Mouse (Mus musculus) gastrocnemius, postnatal 10 days (tissue): Measurements from ENCODE around the gene Gsk3a. TPM values are rescaled to one million over a fixed set of nuclear protein-coding genes. Genes with fewer than 3 reads are reported as not detected.

Experiments used
- DNase-seq: peaks from one replicate; pipeline ENCODE4 v3.0.0; 2021; ENCODE audit warnings: mixed read lengths
- long read RNA-seq, 2 experiments: library from polyadenylated mRNA; stranded (forward); transcript quantifications; one replicate each; pipeline ENCODE4 v2.0.0; 2021
- total RNA-seq, 2 experiments: library from RNA; stranded (reverse); gene quantifications; 2 replicates each; pipeline ENCODE4 v1.2.3; 2021

Gsk3a gene
- total RNA-seq = 10 to 100 TPM; 51.1 to 60.2 TPM
- long read RNA-seq, experiment 1, transcript Gsk3a-201 (11 exons, 2,260 nt) = major isoform, 71 of 81 reads
- long read RNA-seq, experiment 1, partial matches to known transcripts = 0 of 81 reads
- long read RNA-seq, experiment 1, other reads (novel, unspliced or antisense) = 10 of 81 reads
- long read RNA-seq, experiment 2, transcript Gsk3a-201 (11 exons, 2,260 nt) = major isoform, 76 of 91 reads
- long read RNA-seq, experiment 2, partial matches to known transcripts = 2 of 91 reads
- long read RNA-seq, experiment 2, other reads (novel, unspliced or antisense) = 13 of 91 reads

DNA sequence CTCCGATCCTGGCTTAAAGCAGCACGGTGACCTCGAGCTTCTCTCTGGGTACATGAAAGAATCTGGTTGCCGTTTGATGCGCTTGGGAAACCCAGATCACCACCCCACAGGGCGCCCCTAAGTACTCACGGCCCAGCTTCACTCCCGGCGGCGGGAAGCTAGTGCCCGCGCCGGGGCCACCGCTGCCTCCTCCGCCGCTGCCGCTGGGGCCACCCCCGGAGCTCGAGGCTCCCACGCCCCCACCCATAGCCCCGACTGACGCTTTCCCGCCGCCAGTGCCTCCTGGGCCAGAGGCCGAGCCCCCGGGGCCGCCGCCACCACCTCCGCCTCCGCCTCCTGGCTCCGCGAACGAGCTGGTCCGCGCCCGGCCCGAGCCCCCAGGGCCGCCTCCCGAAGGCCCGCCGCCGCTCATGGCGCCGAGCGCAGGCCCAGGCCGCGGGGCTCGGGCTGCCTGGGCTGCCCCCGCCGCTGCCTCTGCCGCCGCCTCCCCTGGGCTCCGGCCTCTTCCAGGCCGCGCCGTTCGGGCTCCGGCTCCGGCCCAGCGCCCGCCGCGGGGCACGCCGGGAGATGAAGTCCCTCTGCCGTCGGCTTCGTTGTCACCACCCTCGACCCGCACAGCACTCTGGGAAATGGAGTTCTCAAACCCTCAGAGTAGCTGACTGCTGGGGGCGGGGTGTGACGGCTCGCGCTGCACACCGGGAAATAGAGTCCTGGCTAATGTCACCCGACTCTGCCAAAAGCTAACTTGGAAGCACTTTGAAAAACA, at the start of gene Gsk3a:
Gsk3a (minus strand) TSS at position 603 of the 766 bp plus-strand sequence.
- peak; percentile 95 for DNase-seq

- no peak for DNase-seq
Measured at GRCm38 (mm10) chr7:25286989-25287388, 49.3 kb upstream of the Gsk3a start.

GRCm38 (mm10) chr7:25285511-25286238, 48.0 kb upstream of the Gsk3a start:
- no peak for DNase-seq

DNA sequence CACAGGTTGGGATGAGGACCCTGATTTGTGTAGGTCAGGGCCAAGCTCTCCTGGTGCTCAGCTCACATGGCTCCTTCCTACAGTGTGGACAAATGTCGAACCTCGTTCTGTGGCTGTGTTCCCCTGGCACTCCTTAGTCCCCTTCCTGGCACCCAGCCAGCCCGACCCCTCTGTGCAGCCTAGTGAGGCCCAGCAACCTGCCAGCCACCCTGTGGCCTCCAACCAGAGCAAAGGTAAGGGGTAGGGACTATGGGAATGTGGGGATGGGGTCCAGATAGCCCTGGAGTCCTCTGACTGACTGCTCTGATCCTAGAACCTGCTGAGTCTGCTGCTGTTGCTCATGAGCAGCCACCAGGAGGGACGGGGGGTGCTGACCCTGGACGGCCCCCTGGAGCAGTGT, 47.1 kb upstream of the Gsk3a start:
- DNase-seq = no peak

- DNase-seq = no peak
Measured at GRCm38 (mm10) chr7:25284171-25284570, 46.5 kb upstream of the Gsk3a start.

- DNase-seq = no peak
Measured at GRCm38 (mm10) chr7:25283637-25284036, 46.0 kb upstream of the Gsk3a start.

DNA sequence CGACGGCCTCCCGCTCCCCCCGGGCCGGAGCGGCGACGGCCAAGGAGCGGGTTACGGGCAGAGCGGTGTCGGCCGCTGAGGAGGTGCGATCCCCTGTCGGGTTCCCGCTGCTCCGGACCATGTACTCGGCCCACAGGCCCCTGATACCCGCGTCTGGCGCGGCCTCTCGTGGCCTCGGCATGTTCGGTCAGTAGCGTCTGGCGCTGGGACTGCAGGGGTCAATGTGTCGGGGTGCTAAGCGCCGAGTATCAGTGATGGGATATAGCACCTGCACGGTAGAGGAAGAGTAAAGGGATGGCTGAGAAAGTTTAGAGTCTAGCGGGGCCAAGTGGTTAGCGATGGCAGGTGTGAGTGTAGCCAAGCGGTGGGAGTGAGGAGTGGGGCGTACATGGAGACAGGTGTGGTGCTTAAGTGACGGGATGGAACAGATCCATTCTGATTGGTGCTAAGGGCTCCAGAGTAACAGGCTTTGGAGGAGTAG, 45.1 kb upstream of the Gsk3a start:
- DNase-seq = no peak

DNA sequence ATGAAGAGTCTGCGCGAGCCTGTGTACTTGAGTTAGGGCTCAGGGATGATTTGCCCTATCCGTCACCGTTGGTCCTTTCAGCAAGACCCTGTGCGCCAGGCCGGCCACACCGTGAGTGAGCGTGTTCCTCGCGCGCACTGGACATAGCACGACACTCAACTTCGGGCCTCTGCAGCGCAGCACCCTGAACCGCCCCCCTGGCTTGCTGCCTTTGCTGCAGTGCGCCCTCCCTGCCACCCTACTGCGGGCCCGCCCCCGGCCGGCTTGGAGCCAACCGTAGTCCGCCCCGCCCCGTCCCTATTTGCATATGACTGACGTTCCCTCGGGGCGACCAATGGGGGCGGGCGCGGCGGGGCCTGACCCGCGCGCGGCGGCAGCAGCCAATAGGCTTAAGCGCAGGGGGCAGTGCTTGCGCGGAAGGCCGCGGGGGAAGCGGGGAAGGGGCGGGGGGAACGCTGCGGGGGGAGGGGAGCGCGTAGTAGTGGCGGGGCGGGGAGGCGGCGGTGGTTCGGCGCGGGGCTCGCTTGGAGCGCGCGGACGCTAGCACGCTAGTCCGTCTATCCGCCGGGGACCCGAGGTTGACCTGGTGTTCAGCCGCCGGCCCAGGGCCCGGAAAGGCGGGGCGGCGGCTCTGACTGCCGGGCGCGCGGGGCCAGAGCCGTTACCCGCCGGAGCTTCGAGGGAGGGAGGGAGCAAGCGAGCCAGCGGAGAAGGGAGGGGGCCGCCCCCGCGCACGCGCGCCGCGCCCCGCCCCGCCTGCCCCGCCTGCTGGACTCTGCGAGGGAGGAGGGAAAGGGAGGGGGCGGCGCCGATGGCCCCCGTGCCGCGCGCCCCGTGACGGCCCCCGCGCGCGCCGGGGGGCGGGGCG, 44.3 kb upstream of the Gsk3a start:
- peak; percentile 99 for DNase-seq

DNA sequence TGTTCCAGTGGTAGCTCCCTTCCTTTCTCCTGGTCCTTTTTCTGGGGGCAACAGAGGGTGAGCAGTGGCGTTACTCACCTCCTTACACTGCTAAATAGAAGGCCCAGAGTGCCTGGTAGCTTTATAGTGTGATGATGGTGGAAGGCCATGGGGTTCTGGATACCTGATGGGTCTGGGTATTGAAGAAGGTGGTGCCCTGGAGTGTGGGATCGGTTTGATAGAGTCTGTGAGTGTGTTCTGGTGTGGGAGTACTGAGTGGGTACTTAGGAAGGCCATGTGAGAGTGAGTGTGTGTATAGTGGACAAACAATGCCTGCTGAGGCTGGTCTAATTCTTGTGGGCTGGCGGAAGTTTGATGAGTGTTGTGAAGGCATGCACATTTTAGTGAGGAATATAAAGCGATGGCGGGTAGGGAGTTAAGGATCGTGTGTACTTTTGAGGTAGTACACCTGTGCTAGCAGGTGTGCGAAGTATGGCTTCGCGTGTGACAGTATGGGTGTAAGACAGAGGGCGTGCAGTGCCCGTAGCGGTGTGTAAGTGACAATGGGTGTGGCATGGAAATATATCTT, 43.6 kb upstream of the Gsk3a start:
- DNase-seq = no peak

GRCm38 (mm10) chr7:25279861-25280791, 42.5 kb upstream of the Gsk3a start:
- peak; percentile 59 for DNase-seq

DNA sequence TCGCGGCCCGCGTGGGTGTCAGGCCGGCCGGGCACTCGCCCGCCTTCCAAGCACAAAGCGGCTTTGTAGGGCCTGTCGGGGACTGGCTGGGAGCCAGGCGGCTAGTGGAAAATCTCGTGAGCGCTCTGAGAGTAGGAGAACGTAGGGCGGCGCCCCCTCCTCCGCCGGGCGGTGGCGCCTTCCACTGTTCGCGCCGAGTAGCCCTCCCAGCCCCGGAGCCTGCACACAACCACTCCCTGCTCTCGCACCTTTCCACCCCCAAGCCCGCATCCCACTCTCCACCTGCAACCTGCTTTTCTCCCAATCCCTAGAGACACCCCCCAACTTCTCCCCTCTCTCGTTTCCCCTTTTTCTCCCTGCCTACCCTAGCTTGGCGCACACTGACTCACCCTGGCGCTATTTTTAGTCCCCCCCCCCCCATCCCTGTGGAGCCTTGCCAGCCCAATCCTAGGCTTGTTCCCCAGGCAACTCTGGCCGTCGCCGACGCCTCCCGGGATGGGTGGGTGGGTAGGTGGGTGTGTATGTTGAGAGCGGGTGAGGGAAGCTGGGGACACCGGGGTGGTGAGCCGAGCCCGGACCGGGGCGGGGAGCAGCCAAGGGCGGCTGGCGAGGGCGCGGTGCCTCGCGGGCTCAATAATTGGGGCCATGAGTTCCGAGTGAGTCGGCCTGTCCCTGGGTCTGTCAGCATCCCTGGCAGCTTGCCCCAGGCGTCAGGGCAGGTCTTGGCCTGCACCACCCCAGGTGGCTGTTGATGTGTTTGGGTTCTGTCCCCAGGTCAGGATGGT, 41.6 kb upstream of the Gsk3a start:
- peak; percentile 88 for DNase-seq

DNA sequence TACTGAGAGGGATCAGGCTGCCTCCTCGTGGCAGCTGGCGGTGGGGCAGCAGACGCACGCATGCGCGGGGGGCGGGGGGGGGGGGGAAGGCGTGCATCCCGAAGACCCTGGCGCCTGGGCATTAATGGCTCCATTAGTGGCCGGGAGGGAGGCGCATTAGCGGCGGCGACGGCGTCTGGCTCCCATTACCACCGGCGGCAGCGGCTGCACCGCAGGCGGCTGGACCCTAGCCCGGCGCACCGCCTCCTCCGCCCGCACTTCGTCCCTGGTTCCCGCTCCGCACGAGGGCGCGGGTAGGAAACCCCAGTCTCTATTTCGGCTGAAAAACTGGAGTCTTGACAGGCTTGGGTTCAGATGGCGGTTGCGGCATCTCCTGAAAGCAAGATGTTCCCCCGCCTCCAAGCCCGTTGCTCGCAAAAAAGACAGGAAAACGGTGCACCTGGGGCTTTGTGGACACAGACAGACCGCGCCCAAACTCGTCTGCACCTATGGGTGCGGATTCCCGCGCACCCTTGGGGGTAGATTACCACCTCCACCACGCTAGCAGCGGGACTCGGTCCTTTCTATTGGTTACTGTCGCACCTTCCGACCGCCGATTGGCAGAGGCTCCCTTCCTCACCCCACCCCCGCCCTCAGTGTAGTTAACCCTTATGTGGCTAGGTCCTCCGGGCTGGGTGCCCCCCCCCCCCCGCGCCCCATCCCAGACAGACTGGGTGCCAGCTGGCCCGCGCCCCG, 40.9 kb upstream of the Gsk3a start:
- peak; percentile 70 for DNase-seq

DNA sequence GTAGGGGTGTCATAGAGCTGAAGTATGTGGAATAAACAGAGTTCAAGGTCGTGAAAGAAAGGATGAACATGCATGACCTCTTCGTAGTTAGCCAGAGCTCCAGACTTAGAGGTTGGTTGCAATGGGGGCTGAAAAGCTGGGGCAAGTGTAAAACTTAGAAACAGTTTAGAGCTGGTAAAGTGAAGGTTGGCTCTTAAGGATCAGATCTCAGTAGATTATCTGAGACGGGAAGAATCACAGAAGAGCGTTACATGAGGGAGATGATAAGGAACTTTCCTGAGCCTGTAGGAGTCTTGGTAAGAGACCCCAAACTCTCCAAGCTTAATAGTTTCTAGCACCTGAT, 40.3 kb upstream of the Gsk3a start:
- DNase-seq = no peak

DNA sequence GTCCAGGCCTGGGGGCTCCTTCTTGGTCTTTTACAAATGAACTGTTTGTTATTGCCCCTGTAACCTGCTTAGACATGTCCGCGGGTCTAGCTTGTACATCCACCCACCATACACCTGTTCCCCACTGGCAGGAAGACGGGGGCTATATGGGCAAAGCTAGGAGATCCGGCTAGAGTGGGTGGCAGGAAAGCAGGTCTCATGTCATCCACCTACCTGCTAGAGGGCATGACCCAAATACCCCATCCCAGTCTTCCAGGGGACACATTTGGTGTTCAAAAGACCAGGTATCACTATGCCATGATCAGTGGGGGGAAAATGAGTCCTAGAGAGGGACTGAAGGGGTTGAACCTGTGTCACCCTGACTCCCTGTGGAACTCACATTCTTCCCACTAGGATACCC, 39.8 kb upstream of the Gsk3a start:
- DNase-seq = no peak

GRCm38 (mm10) chr7:25275555-25276298, 38.1 kb upstream of the Gsk3a start:
- no peak for DNase-seq

DNA sequence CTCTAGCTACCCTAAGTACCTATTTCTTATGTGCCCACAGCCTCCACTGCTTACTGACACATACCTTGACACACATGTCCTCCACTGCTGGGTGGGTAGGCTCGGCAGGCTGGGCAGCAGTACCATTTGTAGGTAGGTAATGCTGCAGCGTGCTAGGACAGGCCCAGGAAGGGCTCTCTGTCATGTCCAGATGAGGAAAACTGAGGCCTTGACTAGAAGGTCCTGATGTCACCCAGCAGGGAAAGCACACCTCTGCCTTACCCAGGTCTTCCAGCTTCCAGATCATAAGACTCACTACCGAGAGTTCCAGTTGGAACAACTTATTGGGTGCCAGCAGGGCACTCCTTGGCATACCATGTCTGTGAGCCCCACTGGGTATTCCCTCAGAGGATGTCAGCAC, 37.3 kb upstream of the Gsk3a start:
- DNase-seq = no peak

GRCm38 (mm10) chr7:25274571-25274970, 36.9 kb upstream of the Gsk3a start:
- no peak for DNase-seq
